Mouse (Mus musculus) G1E (cell line): Measurements from ENCODE around the gene Per3.

Experiments
- CTCF ChIP-seq: IDR thresholded peaks from 2 replicates; pipeline ENCODE4 v1.5.1; 2012; ENCODE audit warnings: low read depth, low read length, inconsistent platforms, mixed read lengths
- GATA1 ChIP-seq: IDR thresholded peaks from 2 replicates; pipeline ENCODE4 v1.6.1; 2012; ENCODE audit warnings: borderline replicate concordance, low read length, inconsistent platforms, mixed read lengths
- POLR2AphosphoS5 ChIP-seq: IDR thresholded peaks from 2 replicates; pipeline ENCODE4 v1.6.1; 2012; ENCODE audit warnings: low read depth, low read length, inconsistent platforms; ENCODE audit not compliant: insufficient replicate concordance
- TAL1 ChIP-seq: conservative IDR thresholded peaks from 2 replicates; pipeline ENCODE4 v1.6.1; 2012; ENCODE audit warnings: low read depth, low read length, inconsistent platforms, mixed read lengths

GRCm38 (mm10) chr4:151083027-151083426 is 38.6 kb upstream of the Per3 start:
- no peak for TF ChIP-seq CTCF
- no peak for TF ChIP-seq POLR2AphosphoS5
- no peak for TF ChIP-seq GATA1
- TF ChIP-seq TAL1: no peak
